Comparison of ENCODE assay signal across 25 mouse cellular contexts in the genomic region with DNA sequence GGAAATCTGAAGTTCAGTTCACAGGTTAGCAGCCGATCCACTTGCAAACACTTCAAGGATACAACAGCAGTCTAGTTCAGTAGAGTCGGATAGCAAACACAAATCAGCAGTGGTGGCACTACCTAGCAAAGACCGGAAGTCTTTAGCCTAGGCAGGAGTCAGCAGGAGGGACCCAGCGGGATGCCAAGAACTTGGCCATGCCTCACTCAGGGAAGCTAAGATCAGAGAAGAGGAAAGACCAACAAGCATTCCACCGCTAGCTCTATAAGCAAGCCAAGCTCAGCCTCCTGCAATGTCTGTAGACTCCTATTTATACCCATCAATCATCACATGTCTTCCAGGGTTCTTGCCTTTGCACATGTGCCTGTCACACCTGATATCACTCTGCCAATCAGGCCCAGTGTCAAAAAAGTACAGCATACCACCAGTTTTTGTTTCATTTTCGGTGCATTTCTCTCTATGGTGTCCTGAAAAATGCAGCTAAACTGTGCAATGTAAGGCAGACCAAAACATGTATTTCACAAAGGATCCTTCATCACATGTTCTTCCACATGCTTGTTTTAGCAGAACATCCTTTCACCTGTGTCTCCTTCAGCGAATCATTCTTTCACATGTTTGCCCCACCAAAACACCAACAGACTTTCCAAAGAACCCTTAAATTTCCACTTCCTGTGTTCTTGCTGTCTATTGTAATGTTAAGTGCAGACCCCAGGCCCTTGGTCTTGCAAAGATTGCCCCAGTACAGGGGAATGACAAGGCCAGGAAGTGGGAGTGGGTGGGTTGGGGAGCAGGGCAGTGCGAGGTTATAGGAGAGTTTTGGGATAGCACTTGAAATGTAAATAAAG.
DNase-seq lines count a peak whose midpoint lies in the region; TF ChIP-seq lines count a peak whose summit lies in the region.
"Had no signal": no experiment of that assay in that cellular context is flagged by ENCODE, and none has a peak within 500 bp of the region (broad histone marks: within the 10 kb centered on the region; RNA-seq: fewer than 3 reads in every experiment).

No protein-coding gene starts in this region.

- H3K27ac ChIP-seq in ES-Bruce4 (ENCODE audit: insufficient read depth, low read length): peak overlapping the region; percentile 73
- H3K27ac ChIP-seq: forebrain, embryonic 10.5 days; heart, embryonic 15.5 days; hindbrain, embryonic 13.5 days; layer of hippocampus, adult 2 months; limb, embryonic 13.5 days; liver, embryonic 13.5 days; stomach, embryonic 15.5 days had no signal

- H3K36me3 ChIP-seq in ES-Bruce4 (ENCODE audit: control insufficient read depth, insufficient read depth, low read length, poor library complexity, severe bottlenecking): no peaks in the 10 kb centered on the region
- H3K36me3 ChIP-seq: forebrain, embryonic 10.5 days; heart, embryonic 15.5 days; hindbrain, embryonic 13.5 days; limb, embryonic 13.5 days; liver, embryonic 13.5 days; stomach, embryonic 15.5 days had no signal

- TF ChIP-seq CTCF in ES-Bruce4 (IDR thresholded peaks at IDR 0.05; ENCODE audit: low read depth, low read length): no peak

- no peak for TF ChIP-seq POLR2A in ES-Bruce4 (IDR thresholded peaks at IDR 0.05; ENCODE audit: insufficient read depth, low read length)

- peaks cover 7% of the 10 kb centered on the region; the same call in 1 of the 2 replicates for H3K9me3 ChIP-seq in ES-Bruce4 (replicated peaks; ENCODE audit: control insufficient read depth, insufficient read depth, low read length, poor library complexity, severe bottlenecking)
- H3K9me3 ChIP-seq: forebrain, embryonic 10.5 days; heart, embryonic 15.5 days; hindbrain, embryonic 13.5 days; limb, embryonic 13.5 days; liver, embryonic 13.5 days; stomach, embryonic 15.5 days had no signal

- peak; percentile 64; the same call in 1 of the 2 replicates for TF ChIP-seq EP300 in ES-Bruce4 (IDR thresholded peaks at IDR 0.05; ENCODE audit: insufficient read depth, low read depth, low read length)

- no peaks in the 10 kb centered on the region for H3K4me1 ChIP-seq in ES-Bruce4 (ENCODE audit: control insufficient read depth, insufficient read depth, low read length)
- H3K4me1 ChIP-seq: forebrain, embryonic 10.5 days; heart, embryonic 15.5 days; hindbrain, embryonic 13.5 days; limb, embryonic 13.5 days; liver, embryonic 13.5 days; stomach, embryonic 15.5 days had no signal

- H3K27me3 ChIP-seq in ES-Bruce4 (ENCODE audit: control insufficient read depth, insufficient read depth, low read length, poor library complexity, severe bottlenecking): no peaks in the 10 kb centered on the region
- H3K27me3 ChIP-seq: heart, embryonic 15.5 days; hindbrain, embryonic 13.5 days; limb, embryonic 13.5 days; liver, embryonic 13.5 days; stomach, embryonic 15.5 days had no signal

- DNase-seq in CD4-positive helper T cell, adult 2 months (ENCODE audit: low read depth, low spot score): peak; percentile 25
- peak; percentile 66 for DNase-seq in ZHBTc4 (ENCODE audit: low read depth, low spot score)
- peak; percentile 4 for DNase-seq in mesoderm, embryonic 11.5 days (ENCODE audit: low read depth, low spot score)
- DNase-seq in urinary bladder, adult 18-20 months (ENCODE audit: low spot score in 2 of 2): no peak
- no peak for DNase-seq in frontal cortex, postnatal 10 days (ENCODE audit: low spot score in 2 of 2)
- no peak for DNase-seq in retina, postnatal 1 day
- DNase-seq: adrenal gland, adult 8-10 months; cerebellum, adult 11-12 months; gastrocnemius, postnatal 36 days; heart, postnatal 36 days; kidney, adult 2 months; kidney, postnatal 14 days; layer of hippocampus, postnatal 36 days; liver, embryonic 13.5 days; lung, adult 2 months; lung, postnatal 14 days; right cerebral cortex, postnatal 4 days; thymus, postnatal 25 days had no signal

- no peak overlapping the region for H3K4me3 ChIP-seq in ES-Bruce4 (ENCODE audit: low read depth, low read length)
- H3K4me3 ChIP-seq: forebrain, embryonic 10.5 days; heart, embryonic 15.5 days; hindbrain, embryonic 13.5 days; layer of hippocampus, adult 2 months; limb, embryonic 13.5 days; liver, embryonic 13.5 days; stomach, embryonic 15.5 days had no signal

- no peak overlapping the region for H3K9ac ChIP-seq in ES-Bruce4 (ENCODE audit: low read depth, poor library complexity, severe bottlenecking)
- H3K9ac ChIP-seq: heart, embryonic 15.5 days; hindbrain, embryonic 13.5 days; limb, embryonic 13.5 days; liver, embryonic 13.5 days; stomach, embryonic 15.5 days had no signal

Comparison
In these comparisons a context has a peak if more than half of its experiments do, and no peak if none do; other contexts are left out.
1. DNase-seq: peak in CD4-positive helper T cell, adult 2 months (single experiment), ZHBTc4 (single experiment) and mesoderm, embryonic 11.5 days (single experiment); none in urinary bladder, adult 18-20 months (0 of 2), frontal cortex, postnatal 10 days (0 of 2) and retina, postnatal 1 day (single experiment).